ENCODE assay signal across 8 mouse cellular contexts in genomic region chr13:48566116-48566935, GRCm38 (mm10). TPM values are rescaled to one million over a fixed set of nuclear protein-coding genes. Genes with fewer than 3 reads are reported as not detected.
DNase-seq lines count a peak whose midpoint lies in the region; ATAC-seq and TF ChIP-seq lines count a peak whose summit lies in the region.
"Had no signal": no experiment of that assay in that cellular context is flagged by ENCODE, and none has a peak within 500 bp of the region (broad histone marks: within the 10 kb centered on the region; RNA-seq: fewer than 3 reads in every experiment).

No protein-coding gene starts in this region.

- H3K4me3 ChIP-seq in heart, embryonic 13.5 days, result no peak overlapping the region
- H3K4me3 ChIP-seq in kidney, postnatal 0 days (replicated peaks; ENCODE audit: low read depth, low read length), result no peak overlapping the region
- no peak overlapping the region for H3K4me3 ChIP-seq in limb, embryonic 15.5 days
- no peak overlapping the region for H3K4me3 ChIP-seq in myocyte

- no peaks in the 10 kb centered on the region for H3K79me2 ChIP-seq in myocyte (ENCODE audit: control insufficient read depth, insufficient read depth)

- peak overlapping the region; percentile 96 for H3K27ac ChIP-seq in heart, embryonic 13.5 days (replicated peaks)
- peak overlapping the region; percentile 90 for H3K27ac ChIP-seq in kidney, postnatal 0 days
- H3K27ac ChIP-seq in limb, embryonic 15.5 days, result peak overlapping the region; percentile 89
- H3K27ac ChIP-seq: liver, embryonic 14.5 days had no signal

- WGBS in heart, embryonic 13.5 days, result 14% methylated on average over 13 of the region's 13 CpGs
- WGBS in kidney, postnatal 0 days, result 17% methylated on average over 13 of the region's 13 CpGs
- 8% methylated on average over 13 of the region's 13 CpGs for WGBS in limb, embryonic 15.5 days

- H3K36me3 ChIP-seq in heart, embryonic 13.5 days, result no peaks in the 10 kb centered on the region
- no peaks in the 10 kb centered on the region for H3K36me3 ChIP-seq in kidney, postnatal 0 days (ENCODE audit: insufficient read depth, low read length)
- no peaks in the 10 kb centered on the region for H3K36me3 ChIP-seq in limb, embryonic 15.5 days
- H3K36me3 ChIP-seq in myocyte (ENCODE audit: control insufficient read depth, insufficient read depth), result no peaks in the 10 kb centered on the region

- TF ChIP-seq CTCF in brain, embryonic 14.5 days (IDR thresholded peaks at IDR 0.05; ENCODE audit: borderline replicate concordance, extremely low read depth, insufficient read depth, insufficient read length), result no peak
- TF ChIP-seq CTCF in kidney, postnatal 0 days (IDR thresholded peaks at IDR 0.05; ENCODE audit: low read depth), result no peak

- H3K9ac ChIP-seq in heart, embryonic 13.5 days, result peak overlapping the region; percentile 73
- H3K9ac ChIP-seq in kidney, postnatal 0 days (ENCODE audit: low read depth, low read length), result peak overlapping the region; percentile 41; the same call in 1 of the 2 replicates
- H3K9ac ChIP-seq in limb, embryonic 15.5 days, result no peak overlapping the region
- H3K9ac ChIP-seq: liver, embryonic 14.5 days had no signal

- peak overlapping the region; percentile 29 for H3K4me2 ChIP-seq in heart, embryonic 13.5 days
- H3K4me2 ChIP-seq in kidney, postnatal 0 days (ENCODE audit: low read length), result no peak overlapping the region
- H3K4me2 ChIP-seq in limb, embryonic 15.5 days, result peak overlapping the region; percentile 12; the same call in 1 of the 2 replicates
- H3K4me2 ChIP-seq in myocyte (ENCODE audit: low read depth), result peak overlapping the region; percentile 63

- H3K9me3 ChIP-seq in heart, embryonic 13.5 days, result no peaks in the 10 kb centered on the region
- no peaks in the 10 kb centered on the region for H3K9me3 ChIP-seq in kidney, postnatal 0 days (replicated peaks; ENCODE audit: low read length)
- no peaks in the 10 kb centered on the region for H3K9me3 ChIP-seq in limb, embryonic 15.5 days

- DNase-seq in brain, embryonic 14.5 days (ENCODE audit: low read depth), result peak; percentile 93
- peak; percentile 91 for DNase-seq in fibroblast of lung, adult 2 months (ENCODE audit: low read depth)
- DNase-seq in kidney, postnatal 0 days (ENCODE audit: low spot score), result peak; percentile 93
- DNase-seq in testis, postnatal 14 days (ENCODE audit: low spot score), result peak; percentile 67

- ATAC-seq in heart, embryonic 13.5 days (ENCODE audit: extremely low read depth, insufficient number of reproducible peaks, low FRiP score, low TSS enrichment), result no peak
- ATAC-seq in kidney, postnatal 0 days (replicated peaks; ENCODE audit: low FRiP score, low read depth), result peak; percentile 77
- ATAC-seq in limb, embryonic 15.5 days (ENCODE audit: insufficient number of reproducible peaks, low FRiP score, low TSS enrichment, low read depth), result peak; percentile 70

- no peak for TF ChIP-seq POLR2A in brain, embryonic 14.5 days (IDR thresholded peaks at IDR 0.05; ENCODE audit: borderline replicate concordance, extremely low read depth, insufficient read depth, insufficient read length, poor library complexity, severe bottlenecking)
- TF ChIP-seq POLR2A in myocyte (IDR thresholded peaks at IDR 0.05; ENCODE audit: insufficient read length, low read depth), result no peak

- H3K4me1 ChIP-seq in heart, embryonic 13.5 days, result peaks cover 27% of the 10 kb centered on the region
- H3K4me1 ChIP-seq in kidney, postnatal 0 days (replicated peaks; ENCODE audit: insufficient read depth, low read length), result 0 out of 2 replicates have a peak, but pooled peaks cover 3% of the 10 kb centered on the region
- H3K4me1 ChIP-seq in limb, embryonic 15.5 days, result peaks cover 13% of the 10 kb centered on the region

- H3ac ChIP-seq in myocyte (ENCODE audit: control insufficient read depth, insufficient read length), result no peak overlapping the region

- no peaks in the 10 kb centered on the region for H3K27me3 ChIP-seq in heart, embryonic 13.5 days (replicated peaks)
- H3K27me3 ChIP-seq in kidney, postnatal 0 days (ENCODE audit: insufficient read depth, low read length), result no peaks in the 10 kb centered on the region
- H3K27me3 ChIP-seq in limb, embryonic 15.5 days, result no peaks in the 10 kb centered on the region
- no peaks in the 10 kb centered on the region for H3K27me3 ChIP-seq in myocyte (ENCODE audit: control insufficient read depth, insufficient read depth, insufficient read length)

TF ChIP-seq in myocyte, 11 proteins besides CTCF, POLR2A, EP300 and RAD21:
- no peak for TF ChIP-seq CEBPB (IDR thresholded peaks at IDR 0.05; ENCODE audit: insufficient read depth, poor library complexity, severe bottlenecking)
- no peak for TF ChIP-seq REST (IDR thresholded peaks at IDR 0.05; ENCODE audit: insufficient read depth, insufficient read length)
- TF ChIP-seq TCF3 (IDR thresholded peaks at IDR 0.05; ENCODE audit: insufficient read length, low read depth), result no peak

RNA-seq across cellular contexts. Expression of gene A830005F24Rik, which starts 53.0 kb away (rescaled TPM):
- polyA plus RNA-seq in brain, embryonic 14.5 days (2012; rRNA removed), result 1.5 and 1.8 TPM in 2 replicates
- 0.44 and 0.71 TPM in 2 replicates for polyA plus RNA-seq in heart, embryonic 13.5 days (2015; fragmentation: Nextera tagmentation; extraction: Ambion mirVana)
- 0.64 and 1.1 TPM in 2 replicates for polyA plus RNA-seq in kidney, postnatal 0 days (2015; fragmentation: Nextera tagmentation; extraction: Ambion mirVana)
- 1.8 and 2.6 TPM in 2 replicates for polyA plus RNA-seq in limb, embryonic 15.5 days (2015; fragmentation: Nextera tagmentation; extraction: Ambion mirVana)
- polyA plus RNA-seq in myocyte (2012; fragmentation: generic; extraction: Trizol), result 0.49 TPM

RNA-seq across cellular contexts. Expression of gene Zfp169, which starts 53.1 kb away (rescaled TPM):
- polyA plus RNA-seq in brain, embryonic 14.5 days (2012; rRNA removed), result 13.1 and 14.8 TPM in 2 replicates
- polyA plus RNA-seq in heart, embryonic 13.5 days (2015; fragmentation: Nextera tagmentation; extraction: Ambion mirVana), result 2.2 and 2.7 TPM in 2 replicates
- polyA plus RNA-seq in kidney, postnatal 0 days (2015; fragmentation: Nextera tagmentation; extraction: Ambion mirVana), result 2.2 TPM in 2 replicates
- polyA plus RNA-seq in limb, embryonic 15.5 days (2015; fragmentation: Nextera tagmentation; extraction: Ambion mirVana), result 4.8 TPM in 2 replicates
- 1.6 TPM for polyA plus RNA-seq in myocyte (2012; fragmentation: generic; extraction: Trizol)

RNA-seq across cellular contexts. Expression of gene Ptpdc1, which starts 59.1 kb away (rescaled TPM):
- 10.4 and 19.6 TPM in 2 replicates for polyA plus RNA-seq in brain, embryonic 14.5 days (2012; rRNA removed)
- polyA plus RNA-seq in heart, embryonic 13.5 days (2015; fragmentation: Nextera tagmentation; extraction: Ambion mirVana), result 4.6 and 6.6 TPM in 2 replicates
- polyA plus RNA-seq in kidney, postnatal 0 days (2015; fragmentation: Nextera tagmentation; extraction: Ambion mirVana), result 9.9 and 10.7 TPM in 2 replicates
- 12.5 and 14.5 TPM in 2 replicates for polyA plus RNA-seq in limb, embryonic 15.5 days (2015; fragmentation: Nextera tagmentation; extraction: Ambion mirVana)
- polyA plus RNA-seq in myocyte (2012; fragmentation: generic; extraction: Trizol), result 4.4 TPM
